Mouse (Mus musculus) stomach, postnatal 0 days (tissue): ENCODE results near the gene Thsd4. TPM values are rescaled to one million over a fixed set of nuclear protein-coding genes. Genes with fewer than 3 reads are reported as not detected.

Experiments used
- ATAC-seq: fragments of 200-750 bp; cut with Nextera tagmentation; 2 replicates; pipeline ENCODE4 v1.8.0; 2017; ENCODE audit not compliant: low FRiP score, low TSS enrichment
- DNase-seq: peaks from one replicate; pipeline ENCODE4 v3.0.0-alpha.2; 2016; ENCODE audit warnings: low spot score
- H3K27ac ChIP-seq: fragments of 300-500 bp; sonication (generic); replicated peaks from 2 replicates; pipeline ENCODE4 v1.5.1; 2014; ENCODE audit warnings: mild to moderate bottlenecking, control low read depth
- H3K27me3 ChIP-seq: fragments of 300-500 bp; sonication (generic); 2 replicates; pipeline ENCODE4 v1.6.1; 2014; ENCODE audit warnings: low read length; ENCODE audit not compliant: control insufficient read depth, insufficient read depth
- H3K36me3 ChIP-seq: fragments of 300-500 bp; sonication (generic); 2 replicates; pipeline ENCODE4 v1.6.1; 2014; ENCODE audit warnings: low read length, mixed read lengths; ENCODE audit not compliant: control insufficient read depth, insufficient read depth
- H3K4me1 ChIP-seq: fragments of 300-500 bp; sonication (generic); replicated peaks from 2 replicates; pipeline ENCODE4 v1.6.1; 2014; ENCODE audit warnings: antibody characterized with exemption; ENCODE audit not compliant: control insufficient read depth, insufficient read depth
- H3K4me2 ChIP-seq: fragments of 300-500 bp; sonication (generic); replicated peaks from 2 replicates; pipeline ENCODE4 v1.6.1; 2014; ENCODE audit warnings: low read depth, mild to moderate bottlenecking, control low read depth, moderate library complexity
- H3K4me3 ChIP-seq: fragments of 300-500 bp; sonication (generic); 2 replicates; pipeline ENCODE4 v1.5.1; 2014; ENCODE audit warnings: low read depth, low read length, control low read depth
- H3K9ac ChIP-seq: fragments of 300-500 bp; sonication (generic); 2 replicates; pipeline ENCODE4 v1.6.1; 2014; ENCODE audit warnings: mild to moderate bottlenecking, low read length, control low read depth, mixed read lengths
- H3K9me3 ChIP-seq: fragments of 300-500 bp; sonication (generic); 2 replicates; pipeline ENCODE4 v1.6.1; 2016; ENCODE audit warnings: low read length; ENCODE audit not compliant: control insufficient read depth
- CTCF ChIP-seq: IDR thresholded peaks from 2 replicates; pipeline ENCODE4 v1.5.1; 2016; ENCODE audit warnings: antibody characterized with exemption, low read depth, mild to moderate bottlenecking, moderate library complexity
- EP300 ChIP-seq: optimal IDR thresholded peaks from 2 replicates; pipeline ENCODE3; 2016; ENCODE audit warnings: antibody characterized with exemption
- WGBS: fragments of 180-500 bp; shearing (Covaris S2); extraction: QIAGEN DNeasy Blood & Tissue Kit; methylation state at CpG from one replicate; pipeline ENCODE4 v1.1.7; 2014; 5-methylcytosine and 5-hydroxymethylcytosine counted together
- polyA plus RNA-seq: library from polyadenylated mRNA; unstranded; fragments of >200 nt; fragmentation: Nextera tagmentation; extraction: Ambion mirVana; gene quantifications from 2 replicates; pipeline ENCODE4 v1.2.1, GENCODE M21; 2015

Thsd4 gene
- polyA plus RNA-seq, 1 experiment from 2014 or later: 10.7 TPM

GRCm38 (mm10) chr9:60129235-60129991, 392.4 kb downstream of the Thsd4 start:
- DNase-seq (no peak), ATAC-seq (no peak)
- H3K27me3 ChIP-seq: no peaks in the 10 kb centered on the region
- no peak overlapping the region for H3K4me3 ChIP-seq
- H3K9me3 ChIP-seq: no peaks in the 10 kb centered on the region
- H3K27ac ChIP-seq: no peak overlapping the region
- H3K36me3 ChIP-seq: no peaks in the 10 kb centered on the region
- no peak overlapping the region for H3K4me2 ChIP-seq
- TF ChIP-seq CTCF (no peak), EP300 (no peak)
- WGBS: 78% methylated on average over 6 of the region's 6 CpGs
- H3K9ac ChIP-seq: no peak overlapping the region
- H3K4me1 ChIP-seq: no peaks in the 10 kb centered on the region

- ATAC-seq: no peak
- H3K36me3 ChIP-seq: no peaks in the 10 kb centered on the region
- DNase-seq: no peak
- H3K4me2 ChIP-seq: no peak overlapping the region
- no peaks in the 10 kb centered on the region for H3K27me3 ChIP-seq
- H3K9me3 ChIP-seq: no peaks in the 10 kb centered on the region
- H3K27ac ChIP-seq: no peak overlapping the region
- H3K4me3 ChIP-seq: no peak overlapping the region
- TF ChIP-seq EP300: no peak
- TF ChIP-seq CTCF: no peak
- 52% methylated on average over 5 of the region's 5 CpGs for WGBS
- H3K4me1 ChIP-seq: no peaks in the 10 kb centered on the region
- H3K9ac ChIP-seq: no peak overlapping the region
Observed at GRCm38 (mm10) chr9:60126961-60127360, 394.9 kb downstream of the Thsd4 start.

GRCm38 (mm10) chr9:60124102-60124501, 397.7 kb downstream of the Thsd4 start:
- DNase-seq (no peak), ATAC-seq (no peak)
- no peak overlapping the region for H3K4me3 ChIP-seq
- peaks cover 3% of the 10 kb centered on the region; the same call in 1 of the 2 replicates for H3K4me1 ChIP-seq
- WGBS: 86% methylated on average over 9 of the region's 9 CpGs
- H3K9me3 ChIP-seq: no peaks in the 10 kb centered on the region
- TF ChIP-seq CTCF (no peak), EP300 (no peak)
- H3K27ac ChIP-seq: no peak overlapping the region
- no peaks in the 10 kb centered on the region for H3K36me3 ChIP-seq
- no peak overlapping the region for H3K9ac ChIP-seq
- no peaks in the 10 kb centered on the region for H3K27me3 ChIP-seq
- no peak overlapping the region for H3K4me2 ChIP-seq

- TF ChIP-seq EP300 (no peak), CTCF (no peak)
- WGBS: 68% methylated on average over 1 of the region's 1 CpGs
Observed at GRCm38 (mm10) chr9:60123066-60123465, 398.8 kb downstream of the Thsd4 start.

DNA sequence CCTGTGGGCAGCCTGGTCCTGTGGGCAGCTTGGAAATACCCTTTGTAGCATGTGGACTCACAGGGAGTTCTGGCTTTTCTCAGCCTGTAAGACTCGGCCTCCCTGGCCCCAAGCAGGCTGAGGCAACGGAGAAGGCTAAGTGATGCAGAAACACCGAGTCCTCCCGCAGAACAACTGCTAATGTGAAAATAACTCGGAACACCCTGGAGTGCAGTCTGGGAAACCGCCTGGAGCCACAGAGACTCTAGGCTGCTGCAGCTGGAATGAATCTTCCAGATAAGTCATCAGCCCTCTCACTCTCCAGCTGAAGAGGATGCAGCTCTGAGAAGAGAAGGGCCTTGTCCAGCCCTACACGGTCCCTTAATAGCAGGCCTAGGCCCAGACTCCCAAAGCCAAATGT, 402.0 kb downstream of the Thsd4 start:
- H3K4me1 ChIP-seq: peaks cover 3% of the 10 kb centered on the region; the same call in 1 of the 2 replicates
- WGBS: 49% methylated on average over 7 of the region's 7 CpGs
- no peak overlapping the region for H3K4me3 ChIP-seq
- ATAC-seq (peak; percentile 24; the same call in 1 of the 2 replicates), DNase-seq (no peak)
- TF ChIP-seq EP300 (no peak), CTCF (no peak)
- H3K4me2 ChIP-seq: no peak overlapping the region
- H3K9me3 ChIP-seq: no peaks in the 10 kb centered on the region
- no peaks in the 10 kb centered on the region for H3K27me3 ChIP-seq
- no peak overlapping the region for H3K9ac ChIP-seq
- no peaks in the 10 kb centered on the region for H3K36me3 ChIP-seq
- peak overlapping the region; percentile 49 for H3K27ac ChIP-seq

More at GRCm38 (mm10) chr9:60123066-60123465, 398.8 kb downstream of the Thsd4 start:
- H3K9ac ChIP-seq: no peak overlapping the region
- no peak overlapping the region for H3K4me2 ChIP-seq
- ATAC-seq (no peak), DNase-seq (no peak)
- H3K4me1 ChIP-seq: peaks cover 3% of the 10 kb centered on the region; the same call in 1 of the 2 replicates
- no peaks in the 10 kb centered on the region for H3K27me3 ChIP-seq
- no peaks in the 10 kb centered on the region for H3K9me3 ChIP-seq
- H3K27ac ChIP-seq: no peak overlapping the region
- H3K36me3 ChIP-seq: no peaks in the 10 kb centered on the region
- no peak overlapping the region for H3K4me3 ChIP-seq

DNA sequence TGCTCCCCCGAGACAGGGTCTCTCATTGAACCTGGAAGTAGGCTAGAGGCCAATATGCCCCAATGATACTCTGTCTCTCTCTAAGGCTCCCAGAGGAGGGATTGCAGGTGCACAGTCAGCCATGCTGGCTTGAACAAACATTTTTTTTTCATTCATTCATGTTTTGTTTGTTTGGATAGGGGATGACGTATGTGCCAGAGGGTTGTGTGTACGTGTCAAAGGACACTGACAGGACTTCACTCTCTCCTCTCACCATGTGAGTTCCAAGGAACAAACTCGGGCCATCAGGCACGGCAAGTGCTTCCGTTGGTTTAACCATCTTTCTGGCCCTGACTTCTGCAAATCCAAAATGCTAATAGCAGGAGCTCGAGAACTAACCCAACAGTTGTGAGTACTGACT, 404.0 kb downstream of the Thsd4 start:
- Histone ChIP-seq H3K4me3 (no peak overlapping the region), H3K4me2 (no peak overlapping the region), H3K36me3 (no peaks in the 10 kb centered on the region), H3K9ac (no peak overlapping the region), H3K27ac (no peak overlapping the region), H3K4me1 (peaks cover 3% of the 10 kb centered on the region; the same call in 1 of the 2 replicates), H3K9me3 (no peaks in the 10 kb centered on the region), H3K27me3 (no peaks in the 10 kb centered on the region)
- no peak for DNase-seq
- ATAC-seq: peak; percentile 54; the same call in 1 of the 2 replicates
- no peak for TF ChIP-seq EP300
- no peak for TF ChIP-seq CTCF
- WGBS: 60% methylated on average over 7 of the region's 7 CpGs
